Mouse (Mus musculus) monocyte, adult 5-6 weeks (primary cell): Measurements from ENCODE around the gene Gpr39. TPM values are rescaled to one million over a fixed set of nuclear protein-coding genes. Genes with fewer than 3 reads are reported as not detected.
"Not testable (repeated sequence)": the region's sequence is repeated elsewhere in the genome, so short reads cannot be mapped to it uniquely, and the experiment has no call there.

Experiments
- ATAC-seq: fragments of 153-309, 156-312 bp; replicated peaks from 2 replicates; pipeline ENCODE4 v1.8.0; 2017; ENCODE audit warnings: mild to moderate bottlenecking; ENCODE audit not compliant: low TSS enrichment, insufficient number of reproducible peaks, severe bottlenecking, poor library complexity, low FRiP score
- total RNA-seq: library from RNA; stranded (forward); fragments of 200-1000, 200-491, 200-594 nt; gene quantifications from 3 replicates; pipeline ENCODE4 v1.2.3, GENCODE M21; 2017

The Gpr39 gene
- not detected in 3 replicates for total RNA-seq

GRCm38 (mm10) chr1:125676790-125677273 lies at the start of gene Gpr39:
TSS of gene Gpr39 (plus strand) at chr1:125676995.
- no peak for ATAC-seq

DNA sequence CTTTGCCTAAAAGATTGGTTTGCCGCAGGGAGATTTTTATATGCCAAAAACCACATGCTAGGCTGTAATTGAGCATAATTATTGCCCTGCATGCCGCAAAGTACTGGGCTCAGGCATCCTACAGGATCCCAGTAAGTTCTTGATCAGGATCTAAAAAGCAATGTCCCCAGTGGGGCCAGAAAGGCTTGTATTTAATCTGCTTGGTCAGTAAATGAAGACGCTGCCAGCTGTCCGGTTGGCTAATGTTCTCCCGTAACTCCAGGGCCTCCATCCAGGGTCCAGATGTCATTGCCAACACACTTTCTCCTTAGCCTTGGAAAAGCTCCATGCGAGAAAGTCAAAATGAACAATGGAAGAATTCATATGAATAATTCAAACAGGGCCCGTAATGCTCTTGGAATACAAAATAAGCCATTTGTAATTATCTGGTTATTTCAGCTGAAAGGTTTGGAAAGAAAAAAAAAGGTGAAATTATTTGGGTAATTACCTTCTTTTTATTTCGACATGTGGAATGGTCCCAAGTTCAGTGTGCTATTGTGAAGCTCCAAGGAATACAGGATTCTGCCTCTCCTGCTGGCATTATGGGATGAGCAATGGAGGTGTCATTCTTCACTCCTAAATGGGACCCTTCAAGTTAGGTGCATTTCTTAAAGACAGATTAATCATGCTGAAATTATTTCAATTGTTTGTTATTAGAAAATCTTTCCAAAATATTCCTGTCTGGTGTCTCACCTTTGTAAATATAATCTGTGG lies 37.1 kb upstream of the Gpr39 start:
- ATAC-seq = no peak

DNA sequence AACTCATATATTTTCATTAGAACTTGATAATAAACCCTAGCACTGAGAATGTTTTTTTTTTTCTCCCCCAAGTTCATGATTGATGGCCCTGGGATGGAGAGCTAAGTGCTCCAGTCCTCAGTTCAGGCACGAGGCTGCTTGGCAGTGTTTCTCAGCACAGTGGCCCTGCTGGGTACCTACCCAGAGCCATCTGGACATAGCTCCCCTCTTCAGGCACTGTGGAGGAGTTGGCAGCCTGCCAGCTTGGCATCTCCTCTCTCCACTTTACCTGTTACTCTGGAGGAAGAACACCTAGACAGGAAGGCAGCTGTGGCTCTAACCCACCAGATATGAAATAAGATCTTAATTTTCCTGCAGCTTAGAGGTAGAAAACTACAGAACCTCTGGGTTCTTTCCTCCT lies 33.2 kb upstream of the Gpr39 start:
- no peak for ATAC-seq

- ATAC-seq = not testable (repeated sequence)
Measured at GRCm38 (mm10) chr1:125646816-125647215, 30.0 kb upstream of the Gpr39 start.

DNA sequence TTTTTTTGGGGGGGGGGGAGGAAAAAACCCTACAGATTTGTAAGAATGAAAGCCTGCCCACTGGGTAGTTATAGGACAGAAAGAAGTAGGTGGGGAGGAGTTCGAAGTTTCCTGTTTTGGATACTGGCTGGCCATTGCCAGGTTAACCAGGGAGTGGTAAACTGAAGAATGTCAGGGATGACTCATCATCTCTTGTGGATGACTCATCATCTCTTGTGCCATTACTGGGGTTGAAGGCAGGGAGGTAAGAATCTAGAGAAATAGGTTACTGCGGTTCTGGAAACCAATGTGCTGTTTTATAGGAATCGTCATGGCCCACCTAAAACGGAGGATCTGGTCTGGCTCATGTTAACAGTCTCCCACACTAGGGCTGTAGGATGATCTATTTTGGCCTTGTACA lies 28.8 kb upstream of the Gpr39 start:
- no peak for ATAC-seq

- no peak for ATAC-seq
Measured at GRCm38 (mm10) chr1:125649056-125649455, 27.7 kb upstream of the Gpr39 start.

DNA sequence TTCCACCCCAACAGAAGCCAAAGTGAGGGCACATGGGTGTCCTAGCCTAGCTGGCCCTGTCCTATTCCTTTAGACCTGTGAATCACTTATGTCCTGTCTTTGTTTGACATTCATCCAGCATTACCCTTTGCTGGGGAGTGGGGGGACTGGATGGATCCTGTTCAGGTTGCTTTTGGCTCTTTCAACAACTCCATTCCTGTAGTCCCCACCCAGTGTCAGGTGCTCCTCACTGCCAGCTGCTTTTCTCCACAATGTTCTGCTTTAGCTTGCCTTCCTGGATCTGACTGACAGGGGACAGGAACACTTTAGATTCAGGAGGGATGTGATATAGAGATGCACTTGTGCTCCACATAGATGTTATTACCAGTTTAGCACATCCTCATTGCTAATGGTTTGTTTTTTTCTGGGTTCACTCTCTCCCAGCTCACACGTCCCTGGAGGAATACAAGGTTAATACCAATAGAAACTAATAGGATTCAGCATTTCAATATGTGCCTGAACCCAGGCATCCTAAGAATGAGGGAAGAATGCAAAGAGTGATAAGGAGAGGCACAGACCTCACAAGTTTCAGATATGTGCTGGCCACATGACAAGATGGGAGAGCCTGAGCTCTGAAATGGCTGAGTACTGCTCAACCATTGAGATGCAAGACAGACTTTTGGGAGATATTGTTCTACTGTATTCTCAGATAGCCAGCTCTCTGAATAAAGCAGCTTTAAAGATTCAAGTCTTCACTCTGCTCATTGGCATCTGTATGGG lies 23.8 kb upstream of the Gpr39 start:
- no peak for ATAC-seq

DNA sequence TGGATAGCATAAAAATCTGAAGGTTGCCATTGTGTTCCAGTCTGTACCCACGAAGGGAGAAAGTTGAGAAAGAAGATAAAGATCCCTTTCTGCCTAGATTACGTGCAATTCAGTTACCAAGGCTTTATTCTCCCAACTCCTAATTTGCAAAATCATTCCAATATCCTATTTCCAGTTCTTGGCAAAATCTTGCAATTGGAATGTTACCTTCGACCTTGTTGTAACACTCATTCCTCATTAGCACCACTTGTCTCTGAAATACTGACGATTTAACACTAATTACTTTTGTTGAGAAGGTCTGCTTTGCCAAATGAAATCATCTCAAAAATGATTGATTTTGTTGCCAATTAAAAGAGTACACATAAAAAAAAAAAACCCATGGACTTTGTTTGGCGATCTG lies 19.4 kb upstream of the Gpr39 start:
- ATAC-seq = no peak

DNA sequence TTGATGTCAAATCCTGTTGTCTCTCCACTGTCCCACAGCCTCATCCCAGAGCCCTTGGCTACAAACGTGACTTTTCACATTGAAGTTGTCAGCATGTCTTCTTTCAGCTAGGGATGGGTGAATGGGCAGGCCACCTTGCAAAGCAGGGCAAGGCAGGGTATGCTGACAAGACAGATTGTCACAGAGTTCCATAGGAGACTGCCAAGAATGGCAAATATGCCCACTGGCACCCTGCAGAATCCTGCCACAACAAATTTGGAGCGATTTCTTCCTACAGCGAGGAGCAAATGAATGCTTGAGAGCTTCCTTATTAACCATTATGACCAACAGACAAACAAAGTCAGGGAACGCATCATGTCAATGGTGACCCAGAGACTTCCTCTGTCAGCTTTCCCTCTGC lies 16.6 kb upstream of the Gpr39 start:
- ATAC-seq = no peak

DNA sequence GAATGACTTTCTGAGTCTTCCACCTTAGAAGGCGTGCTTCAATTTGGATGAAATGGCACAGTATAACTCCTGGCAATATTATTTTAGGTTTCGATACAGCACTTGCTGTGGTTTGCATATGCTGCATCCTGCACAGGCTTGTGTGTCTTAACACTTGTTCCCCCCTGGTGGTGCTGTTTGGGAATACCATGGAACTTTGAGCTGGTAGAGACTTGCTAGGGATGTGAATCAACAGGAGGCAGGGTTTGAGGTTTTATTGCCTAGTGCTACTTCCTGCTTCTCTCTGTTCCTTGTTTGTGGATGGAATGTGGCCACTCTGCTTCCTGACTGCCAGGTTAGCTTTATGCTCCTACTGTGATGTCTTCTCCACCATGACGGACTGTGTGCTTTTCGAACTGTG lies 15.9 kb upstream of the Gpr39 start:
- no peak for ATAC-seq

DNA sequence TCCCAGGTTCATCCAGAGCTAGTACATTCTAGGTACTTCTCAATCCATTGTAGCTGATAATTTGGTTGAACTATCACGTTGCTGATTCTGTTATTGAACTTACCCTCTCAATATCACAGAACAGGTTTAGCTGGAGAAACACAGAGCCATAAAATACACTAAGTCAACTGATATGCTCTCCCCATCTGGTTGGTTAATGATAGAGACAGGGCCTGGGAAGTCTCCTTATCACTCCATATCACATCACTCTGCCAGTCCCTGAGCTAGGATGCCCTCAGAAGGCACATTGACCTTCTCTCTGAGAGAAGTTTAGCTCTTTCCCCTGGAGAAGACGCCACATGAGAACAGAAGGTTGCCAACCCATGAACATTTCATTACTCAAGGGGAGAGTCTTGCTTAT lies 14.7 kb upstream of the Gpr39 start:
- ATAC-seq = no peak

GRCm38 (mm10) chr1:125662660-125663059 lies 14.1 kb upstream of the Gpr39 start:
- ATAC-seq = no peak

- ATAC-seq = no peak
Measured at GRCm38 (mm10) chr1:125663104-125663503, 13.7 kb upstream of the Gpr39 start.

GRCm38 (mm10) chr1:125665127-125665637 lies 11.6 kb upstream of the Gpr39 start:
- ATAC-seq = no peak

- no peak for ATAC-seq
Measured at GRCm38 (mm10) chr1:125669035-125669434, 7.8 kb upstream of the Gpr39 start.

- no peak for ATAC-seq
Measured at GRCm38 (mm10) chr1:125675186-125675585, 1.6 kb upstream of the Gpr39 start.

- ATAC-seq = no peak
Measured at GRCm38 (mm10) chr1:125677286-125677685, 491 bp downstream of the Gpr39 start.

- no peak for ATAC-seq
Measured at GRCm38 (mm10) chr1:125679522-125680077, 2.8 kb downstream of the Gpr39 start.

- no peak for ATAC-seq
Measured at GRCm38 (mm10) chr1:125684423-125684822, 7.6 kb downstream of the Gpr39 start.

- no peak for ATAC-seq
Measured at GRCm38 (mm10) chr1:125685304-125685703, 8.5 kb downstream of the Gpr39 start.
